Mouse (Mus musculus) neural tube, embryonic 15.5 days (tissue): Measurements from ENCODE around the gene Galnt18. TPM values are rescaled to one million over a fixed set of nuclear protein-coding genes. Genes with fewer than 3 reads are reported as not detected.

Source experiments
- ATAC-seq: fragments of 200-750 bp; cut with Nextera tagmentation; 2 replicates; pipeline ENCODE4 v1.8.0; 2017; ENCODE audit warnings: mild to moderate bottlenecking, moderate TSS enrichment, moderate library complexity; ENCODE audit not compliant: low FRiP score
- H3K27ac ChIP-seq: fragments of 300-500 bp; sonication (generic); replicated peaks from 2 replicates; pipeline ENCODE4 v1.5.1; 2015; ENCODE audit warnings: mild to moderate bottlenecking, inconsistent platforms
- H3K27me3 ChIP-seq: fragments of 300-500 bp; sonication (generic); replicated peaks from 2 replicates; pipeline ENCODE4 v1.6.1; 2015; ENCODE audit warnings: inconsistent platforms
- H3K36me3 ChIP-seq: fragments of 300-500 bp; sonication (generic); 2 replicates; pipeline ENCODE4 v1.6.1; 2015; ENCODE audit warnings: inconsistent platforms
- H3K4me1 ChIP-seq: fragments of 300-500 bp; sonication (generic); 2 replicates; pipeline ENCODE4 v1.6.1; 2015; ENCODE audit warnings: inconsistent platforms
- H3K4me2 ChIP-seq: fragments of 300-500 bp; sonication (generic); 2 replicates; pipeline ENCODE4 v1.6.1; 2015; ENCODE audit warnings: inconsistent platforms, mild to moderate bottlenecking, moderate library complexity
- H3K4me3 ChIP-seq: fragments of 300-500 bp; sonication (generic); replicated peaks from 2 replicates; pipeline ENCODE4 v1.5.1; 2015; ENCODE audit warnings: mild to moderate bottlenecking, inconsistent platforms
- H3K9ac ChIP-seq: fragments of 300-500 bp; sonication (generic); replicated peaks from 2 replicates; pipeline ENCODE4 v1.6.1; 2015; ENCODE audit warnings: mild to moderate bottlenecking, inconsistent platforms
- H3K9me3 ChIP-seq: fragments of 300-500 bp; sonication (generic); replicated peaks from 2 replicates; pipeline ENCODE4 v1.6.1; 2016; ENCODE audit warnings: inconsistent platforms
- WGBS: fragments of 180-500 bp; shearing (Covaris S2); methylation state at CpG from one replicate; pipeline ENCODE4 v1.1.7; 2015; ENCODE audit warnings: mixed read lengths; 5-methylcytosine and 5-hydroxymethylcytosine counted together
- polyA plus RNA-seq: library from polyadenylated mRNA; unstranded; fragments of >200 nt; fragmentation: Nextera tagmentation; extraction: Ambion mirVana; gene quantifications from 2 replicates; pipeline ENCODE4 v1.2.1, GENCODE M21; 2015

Galnt18 gene
- polyA plus RNA-seq, 1 experiment from 2014 or later, result 16.5 TPM

DNA sequence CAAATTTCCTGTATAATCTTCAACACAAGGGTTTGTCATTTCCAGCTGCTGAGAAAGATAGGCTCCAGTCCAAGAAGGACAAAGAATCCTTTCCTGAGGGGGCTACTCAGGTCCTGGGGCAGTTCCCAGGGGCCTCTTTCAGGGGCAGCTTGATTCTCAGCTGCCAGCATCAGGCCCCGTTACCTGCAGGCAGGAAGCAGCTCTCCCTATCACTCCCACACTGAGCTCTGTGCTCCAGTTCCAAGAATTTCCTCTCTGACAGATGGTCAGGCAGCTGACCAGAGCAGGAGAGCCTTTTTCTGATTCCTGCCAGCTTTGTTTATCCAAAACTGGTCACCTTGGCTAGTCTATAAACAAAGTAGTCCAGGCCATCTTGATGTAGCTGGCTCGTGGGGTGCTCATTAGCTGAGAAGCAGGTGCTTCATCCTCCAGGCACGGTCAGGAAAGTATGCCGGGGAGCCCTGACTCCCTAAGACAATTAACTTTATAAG, 191.4 kb downstream of the Galnt18 start:
- H3K27ac ChIP-seq, result no peak overlapping the region
- H3K27me3 ChIP-seq, result no peaks in the 10 kb centered on the region
- no peaks in the 10 kb centered on the region for H3K4me1 ChIP-seq
- no peaks in the 10 kb centered on the region for H3K36me3 ChIP-seq
- H3K9me3 ChIP-seq, result no peaks in the 10 kb centered on the region
- no peak for ATAC-seq
- 68% methylated on average over 4 of the region's 4 CpGs for WGBS
- H3K9ac ChIP-seq, result no peak overlapping the region
- no peak overlapping the region for H3K4me3 ChIP-seq
- H3K4me2 ChIP-seq, result no peak overlapping the region

DNA sequence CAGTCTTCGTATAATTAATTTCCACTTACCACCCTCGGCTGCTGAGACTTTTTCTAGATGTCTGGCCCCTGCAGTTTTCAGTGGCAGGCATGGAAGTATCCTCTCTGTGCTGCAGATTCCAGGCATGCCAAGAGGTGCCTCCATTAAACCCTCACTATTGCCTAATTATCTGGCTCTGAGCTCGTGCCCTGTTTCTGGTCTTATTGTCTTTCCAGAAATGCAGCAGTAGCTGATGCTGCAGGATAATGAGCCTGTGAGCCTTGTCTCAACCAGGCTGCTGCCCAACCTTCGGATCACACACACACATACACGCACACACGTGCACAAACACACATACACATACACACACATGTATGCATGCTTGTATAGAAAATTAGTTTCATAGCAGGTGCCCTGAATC, 199.2 kb downstream of the Galnt18 start:
- peak; percentile 41; the same call in 1 of the 2 replicates for ATAC-seq
- Histone ChIP-seq H3K36me3 (no peaks in the 10 kb centered on the region), H3K9ac (no peak overlapping the region), H3K27ac (peak overlapping the region; percentile 15; the same call in 1 of the 2 replicates), H3K4me2 (no peak overlapping the region), H3K27me3 (no peaks in the 10 kb centered on the region), H3K4me1 (0 out of 2 replicates have a peak, but pooled peaks cover 3% of the 10 kb centered on the region), H3K9me3 (no peaks in the 10 kb centered on the region), H3K4me3 (no peak overlapping the region)
- 54% methylated on average over 6 of the region's 6 CpGs for WGBS

DNA sequence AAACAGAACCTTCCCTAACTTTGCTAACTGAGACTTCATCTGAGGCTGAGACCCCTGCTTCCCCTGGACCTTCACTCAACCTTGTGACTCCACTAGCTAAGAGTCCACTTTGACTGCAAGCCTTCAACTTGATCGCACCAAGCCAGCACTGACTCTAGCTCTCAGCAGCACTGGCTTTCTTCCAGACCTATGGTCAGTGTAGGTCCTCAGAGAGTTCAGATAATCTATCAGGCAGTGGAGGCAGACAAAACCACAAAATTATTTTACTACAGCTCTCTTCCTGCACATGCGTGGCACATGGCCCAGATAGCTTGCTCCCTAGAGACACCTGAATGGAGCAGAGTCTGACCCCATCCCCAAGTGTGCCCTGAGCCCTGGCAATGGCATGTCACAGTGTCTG, 204.7 kb downstream of the Galnt18 start:
- Histone ChIP-seq H3K27ac (no peak overlapping the region), H3K9me3 (no peaks in the 10 kb centered on the region), H3K4me1 (peaks cover 9% of the 10 kb centered on the region; the same call in 1 of the 2 replicates), H3K9ac (no peak overlapping the region), H3K27me3 (no peaks in the 10 kb centered on the region), H3K4me2 (no peak overlapping the region), H3K36me3 (no peaks in the 10 kb centered on the region), H3K4me3 (no peak overlapping the region)
- ATAC-seq, result no peak
- 64% methylated on average over 2 of the region's 2 CpGs for WGBS

DNA sequence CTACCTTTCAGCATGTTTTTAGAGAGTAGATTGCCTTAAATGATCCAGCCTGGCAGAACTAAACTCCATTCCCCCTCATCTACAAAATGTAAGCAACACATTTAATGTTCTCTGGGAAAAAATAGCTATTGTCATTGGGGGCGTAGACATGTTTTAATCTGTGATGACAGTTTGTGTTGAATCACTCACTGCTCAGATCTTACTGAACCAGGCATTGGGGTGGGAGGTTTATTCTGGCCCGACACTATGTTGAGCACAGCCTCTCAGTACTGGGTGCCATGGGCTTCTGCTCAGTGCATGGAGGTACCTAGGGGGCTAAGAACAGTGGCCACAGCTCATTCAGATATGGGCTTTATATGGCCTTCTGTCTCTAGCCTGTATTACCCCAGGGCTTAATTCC, 207.4 kb downstream of the Galnt18 start:
- H3K27me3 ChIP-seq, result no peaks in the 10 kb centered on the region
- H3K4me2 ChIP-seq, result no peak overlapping the region
- no peaks in the 10 kb centered on the region for H3K9me3 ChIP-seq
- H3K36me3 ChIP-seq, result no peaks in the 10 kb centered on the region
- H3K27ac ChIP-seq, result no peak overlapping the region
- ATAC-seq, result no peak
- no peak overlapping the region for H3K4me3 ChIP-seq
- H3K9ac ChIP-seq, result no peak overlapping the region
- WGBS, result 91% methylated on average over 2 of the region's 2 CpGs
- peaks cover 9% of the 10 kb centered on the region; the same call in 1 of the 2 replicates for H3K4me1 ChIP-seq

DNA sequence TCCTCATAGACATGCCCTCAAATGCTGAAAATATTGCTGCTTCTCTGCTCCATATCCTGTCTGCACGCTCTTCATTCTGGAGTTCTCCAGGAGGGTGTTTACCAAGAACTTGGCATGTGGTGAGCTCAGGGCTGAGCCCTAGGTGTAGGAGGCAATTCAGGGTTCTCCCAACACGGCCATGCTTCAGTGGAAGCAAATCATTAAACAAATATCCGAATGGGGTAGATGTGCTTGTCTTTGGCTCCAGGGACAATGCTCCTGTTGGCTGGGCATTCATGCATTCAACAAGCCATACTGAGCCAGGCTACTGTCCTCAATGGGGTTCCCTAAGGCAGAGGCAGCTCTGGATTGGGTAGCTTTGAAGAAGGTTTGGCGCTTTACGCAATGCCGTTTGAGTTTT, 212.9 kb downstream of the Galnt18 start:
- Histone ChIP-seq H3K9me3 (no peaks in the 10 kb centered on the region; the same call in 1 of the 2 replicates), H3K4me1 (no peaks in the 10 kb centered on the region), H3K36me3 (no peaks in the 10 kb centered on the region), H3K4me2 (no peak overlapping the region), H3K4me3 (no peak overlapping the region), H3K27ac (no peak overlapping the region), H3K27me3 (no peaks in the 10 kb centered on the region), H3K9ac (no peak overlapping the region)
- ATAC-seq, result no peak
- WGBS, result 82% methylated on average over 6 of the region's 6 CpGs

DNA sequence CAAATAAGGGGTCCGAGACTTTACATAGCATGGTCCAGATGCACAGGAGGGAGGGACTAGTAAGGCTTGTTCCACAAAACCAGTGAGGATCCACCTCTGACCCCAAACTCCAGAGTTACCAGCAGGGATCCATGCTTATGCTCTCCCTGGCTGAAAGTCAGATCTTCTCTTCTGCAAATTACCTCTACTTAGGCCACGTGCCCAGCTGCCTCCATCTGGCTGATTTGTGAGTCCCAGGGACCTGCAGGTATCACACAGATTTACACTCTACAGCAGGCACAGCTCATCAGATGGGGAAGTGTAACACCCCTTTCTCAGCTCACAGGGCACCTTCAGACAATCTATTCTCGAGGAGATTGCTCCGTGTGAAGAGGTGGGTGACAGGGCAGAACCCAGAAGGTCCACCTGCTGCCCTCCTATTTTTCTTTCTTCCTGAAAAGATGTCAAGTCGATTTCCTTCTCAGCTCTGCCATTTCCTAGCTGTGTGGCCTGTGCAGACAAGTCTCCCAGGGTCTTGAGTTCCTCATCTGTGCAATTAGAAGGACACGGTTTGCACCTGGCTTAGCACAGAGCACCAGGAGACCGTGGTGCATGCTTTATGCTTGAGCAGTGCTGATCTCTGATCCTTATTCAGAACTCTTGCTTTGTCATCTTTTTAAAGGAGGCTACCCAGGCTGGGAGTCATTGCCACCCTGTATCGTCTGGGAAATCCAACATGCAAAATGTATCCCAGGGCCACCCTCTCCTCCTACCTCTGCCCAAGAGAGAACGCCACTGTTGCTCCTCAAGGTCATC, 216.3 kb downstream of the Galnt18 start:
- Histone ChIP-seq H3K4me2 (no peak overlapping the region), H3K36me3 (no peaks in the 10 kb centered on the region), H3K4me3 (no peak overlapping the region), H3K27me3 (peaks cover 5% of the 10 kb centered on the region), H3K9ac (no peak overlapping the region), H3K4me1 (no peaks in the 10 kb centered on the region), H3K9me3 (no peaks in the 10 kb centered on the region; the same call in 1 of the 2 replicates), H3K27ac (0 out of 2 replicates have a peak overlapping the region, but pooled peaks have one; percentile 9)
- ATAC-seq, result no peak
- 73% methylated on average over 9 of the region's 9 CpGs for WGBS

DNA sequence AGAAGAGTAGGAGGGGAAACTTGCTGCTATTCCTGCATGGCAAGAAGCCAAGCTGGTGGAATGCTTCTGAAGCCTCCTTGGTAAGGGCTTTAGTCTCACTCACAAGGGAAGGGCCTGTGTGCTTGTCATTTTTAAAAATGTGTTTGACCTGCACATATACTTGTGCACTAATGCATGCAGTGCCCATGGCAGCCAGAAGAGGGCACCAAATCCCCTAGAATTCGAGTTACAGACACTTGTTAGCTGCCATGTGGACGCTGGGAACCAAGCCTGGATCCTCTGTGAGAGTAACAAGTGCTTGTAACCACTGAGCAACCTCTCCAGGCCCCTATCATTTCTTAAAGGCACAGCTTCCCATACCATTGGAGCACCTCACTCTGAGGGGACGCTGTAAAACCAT, 219.7 kb downstream of the Galnt18 start:
- H3K27me3 ChIP-seq, result peaks cover 5% of the 10 kb centered on the region
- no peaks in the 10 kb centered on the region for H3K4me1 ChIP-seq
- no peaks in the 10 kb centered on the region; the same call in 1 of the 2 replicates for H3K9me3 ChIP-seq
- H3K9ac ChIP-seq, result no peak overlapping the region
- no peaks in the 10 kb centered on the region for H3K36me3 ChIP-seq
- WGBS, result 81% methylated on average over 3 of the region's 3 CpGs
- H3K4me2 ChIP-seq, result no peak overlapping the region
- no peak overlapping the region for H3K27ac ChIP-seq
- H3K4me3 ChIP-seq, result no peak overlapping the region
- ATAC-seq, result no peak

DNA sequence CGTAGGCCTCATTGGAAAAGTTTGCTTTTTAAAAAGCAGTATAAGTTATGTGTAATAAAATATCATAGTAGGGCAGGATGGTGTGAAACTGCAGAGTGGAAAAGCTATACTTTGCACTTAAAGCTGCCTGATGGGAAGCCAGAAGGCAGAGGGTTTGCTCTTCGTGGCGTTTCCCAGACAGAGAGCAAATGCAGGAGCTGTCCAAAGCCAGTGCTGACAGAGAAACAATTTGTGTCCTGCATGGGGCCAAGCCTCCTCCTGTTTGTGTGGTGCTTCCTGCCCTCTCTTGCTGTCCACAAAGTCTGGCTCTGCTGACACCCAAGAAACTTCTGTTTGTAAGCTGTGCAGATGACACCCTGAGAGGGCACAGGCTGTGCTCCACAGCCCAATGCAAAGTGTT, 220.8 kb downstream of the Galnt18 start:
- Histone ChIP-seq H3K4me1 (no peaks in the 10 kb centered on the region), H3K27ac (no peak overlapping the region), H3K4me2 (no peak overlapping the region), H3K27me3 (peaks cover 5% of the 10 kb centered on the region), H3K4me3 (no peak overlapping the region), H3K9ac (no peak overlapping the region), H3K9me3 (no peaks in the 10 kb centered on the region; the same call in 1 of the 2 replicates), H3K36me3 (no peaks in the 10 kb centered on the region)
- WGBS, result 64% methylated on average over 3 of the region's 3 CpGs
- no peak for ATAC-seq

DNA sequence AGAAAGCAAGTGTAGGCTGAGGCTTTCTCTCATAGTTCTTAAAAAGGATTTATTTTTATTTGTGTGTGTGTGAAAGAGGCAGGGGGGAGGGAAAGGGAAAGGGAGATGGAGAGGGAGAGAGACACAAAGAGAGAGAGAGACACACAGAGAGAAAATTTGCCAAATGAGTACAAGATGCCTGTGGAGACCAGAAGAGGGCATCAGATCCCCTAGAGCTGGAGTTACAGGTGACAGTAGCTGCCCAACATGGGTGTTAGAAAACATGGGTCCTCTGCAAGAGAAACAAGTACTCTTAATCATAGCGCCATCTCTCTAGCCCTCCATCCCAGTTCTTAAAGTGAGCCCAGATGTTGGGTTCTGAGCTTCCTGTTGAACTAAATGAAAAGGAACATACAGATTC, 228.8 kb downstream of the Galnt18 start:
- ATAC-seq, result no peak
- Histone ChIP-seq H3K27me3 (no peaks in the 10 kb centered on the region), H3K27ac (no peak overlapping the region), H3K4me1 (peaks cover 13% of the 10 kb centered on the region), H3K36me3 (no peaks in the 10 kb centered on the region), H3K9ac (no peak overlapping the region), H3K4me3 (no peak overlapping the region), H3K9me3 (no peaks in the 10 kb centered on the region), H3K4me2 (no peak overlapping the region)
- 100% methylated on average over 1 of the region's 1 CpGs for WGBS

DNA sequence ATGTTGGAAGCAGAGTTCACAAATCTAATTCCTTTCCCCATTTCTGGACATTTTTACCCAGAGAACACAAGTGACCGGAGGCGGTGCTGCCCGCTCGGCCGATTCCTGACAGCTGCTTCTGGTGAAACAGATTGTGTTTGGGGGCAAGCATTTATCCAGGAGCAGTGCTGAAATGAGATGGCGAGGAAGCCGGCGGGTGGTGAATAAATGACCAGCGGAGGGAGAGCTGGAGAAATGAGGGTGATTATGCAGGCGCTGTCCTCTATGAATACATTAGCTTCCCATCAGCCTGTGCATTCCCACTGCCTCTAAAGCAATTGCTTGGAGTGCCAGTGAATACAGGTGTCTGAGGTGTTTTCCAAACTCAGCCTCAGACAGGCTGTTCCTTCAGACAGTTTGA, 232.7 kb downstream of the Galnt18 start:
- Histone ChIP-seq H3K9me3 (no peaks in the 10 kb centered on the region), H3K9ac (no peak overlapping the region), H3K4me3 (no peak overlapping the region), H3K36me3 (no peaks in the 10 kb centered on the region), H3K4me2 (peak overlapping the region; percentile 24), H3K4me1 (peaks cover 13% of the 10 kb centered on the region), H3K27ac (peak overlapping the region; percentile 28; the same call in 1 of the 2 replicates), H3K27me3 (no peaks in the 10 kb centered on the region)
- 15% methylated on average over 10 of the region's 10 CpGs for WGBS
- ATAC-seq, result no peak; the same call in 1 of the 2 replicates

DNA sequence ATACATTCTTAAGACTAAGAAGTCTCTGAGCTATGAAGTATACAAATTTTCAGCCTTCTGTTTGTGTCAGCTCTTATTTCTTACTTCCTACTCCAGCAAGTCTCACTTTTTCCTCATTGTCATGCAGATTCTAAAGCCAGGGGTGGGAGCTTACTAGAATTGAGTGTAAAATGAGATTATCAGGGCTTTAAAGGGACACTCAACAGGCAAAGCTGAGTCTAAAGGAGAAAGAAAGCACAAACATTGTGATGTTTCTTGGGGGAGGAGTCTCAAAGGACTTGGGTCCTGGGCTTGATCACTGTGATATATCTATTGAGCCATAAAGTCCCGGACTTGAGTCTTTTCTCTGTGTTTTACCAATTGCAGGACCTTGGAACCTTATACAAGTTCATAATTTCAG, 234.2 kb downstream of the Galnt18 start:
- no peak overlapping the region for H3K9ac ChIP-seq
- no peak overlapping the region for H3K4me3 ChIP-seq
- H3K9me3 ChIP-seq, result no peaks in the 10 kb centered on the region
- no peak overlapping the region for H3K4me2 ChIP-seq
- 53% methylated on average over 1 of the region's 1 CpGs for WGBS
- peaks cover 13% of the 10 kb centered on the region for H3K4me1 ChIP-seq
- no peak for ATAC-seq
- H3K27ac ChIP-seq, result no peak overlapping the region
- H3K27me3 ChIP-seq, result no peaks in the 10 kb centered on the region
- no peaks in the 10 kb centered on the region for H3K36me3 ChIP-seq

DNA sequence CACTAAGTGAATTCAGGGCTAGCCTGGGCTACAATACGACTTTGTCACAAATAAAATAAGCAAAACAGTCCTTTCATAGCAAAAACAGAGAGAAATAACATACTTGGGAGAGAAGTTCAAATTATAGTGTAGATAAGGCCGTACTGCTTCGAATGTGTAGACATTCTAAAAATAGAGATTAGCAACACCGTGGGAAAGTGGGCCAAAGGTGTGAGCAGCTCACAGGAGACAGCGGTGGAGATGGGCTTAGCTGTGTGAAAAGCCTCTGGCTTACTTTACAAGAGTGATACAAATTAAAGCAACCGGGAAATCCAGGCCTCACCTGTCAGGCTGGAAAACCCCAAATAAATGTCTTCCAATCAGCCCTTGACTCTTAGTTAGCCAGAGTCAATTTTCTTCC, 241.8 kb downstream of the Galnt18 start:
- H3K27ac ChIP-seq, result no peak overlapping the region
- H3K4me1 ChIP-seq, result peaks cover 6% of the 10 kb centered on the region; the same call in 1 of the 2 replicates
- H3K9me3 ChIP-seq, result no peaks in the 10 kb centered on the region
- H3K36me3 ChIP-seq, result no peaks in the 10 kb centered on the region
- H3K9ac ChIP-seq, result no peak overlapping the region
- H3K4me2 ChIP-seq, result no peak overlapping the region
- ATAC-seq, result no peak
- no peak overlapping the region for H3K4me3 ChIP-seq
- no peaks in the 10 kb centered on the region for H3K27me3 ChIP-seq
- WGBS, result 87% methylated on average over 6 of the region's 6 CpGs
